Mouse (Mus musculus) forebrain, embryonic 13.5 days (tissue): ENCODE measurements around the gene Gm20388. TPM values are rescaled to one million over a fixed set of nuclear protein-coding genes. Genes with fewer than 3 reads are reported as not detected.

Experiments used
- ATAC-seq: fragments of 200-750 bp; cut with Nextera tagmentation; 2 replicates; pipeline ENCODE4 v1.8.0; 2017
- H3K27ac ChIP-seq: fragments of 300-500 bp; sonication (generic); 2 replicates; pipeline ENCODE4 v1.5.1; 2015; ENCODE audit warnings: inconsistent platforms, mild to moderate bottlenecking, moderate library complexity
- H3K27me3 ChIP-seq: fragments of 300-500 bp; sonication (generic); 2 replicates; pipeline ENCODE4 v1.6.1; 2015; ENCODE audit warnings: mild to moderate bottlenecking, inconsistent platforms
- H3K36me3 ChIP-seq: fragments of 300-500 bp; sonication (generic); 2 replicates; pipeline ENCODE4 v1.6.1; 2015; ENCODE audit warnings: mild to moderate bottlenecking, inconsistent platforms; ENCODE audit not compliant: poor library complexity, severe bottlenecking
- H3K4me1 ChIP-seq: fragments of 300-500 bp; sonication (generic); 2 replicates; pipeline ENCODE4 v1.6.1; 2015; ENCODE audit warnings: inconsistent platforms
- H3K4me2 ChIP-seq: fragments of 300-500 bp; sonication (generic); 2 replicates; pipeline ENCODE4 v1.6.1; 2015; ENCODE audit warnings: inconsistent platforms, mild to moderate bottlenecking, moderate library complexity
- H3K4me3 ChIP-seq: fragments of 300-500 bp; sonication (generic); 2 replicates; pipeline ENCODE4 v1.5.1; 2015; ENCODE audit warnings: mild to moderate bottlenecking, inconsistent platforms
- H3K9ac ChIP-seq: fragments of 300-500 bp; sonication (generic); 2 replicates; pipeline ENCODE4 v1.6.1; 2015; ENCODE audit warnings: mild to moderate bottlenecking, inconsistent platforms
- H3K9me3 ChIP-seq: fragments of 300-500 bp; sonication (generic); replicated peaks from 2 replicates; pipeline ENCODE4 v1.6.1; 2016; ENCODE audit warnings: inconsistent platforms
- WGBS: fragments of 180-500 bp; shearing (Covaris S2); methylation state at CpG from one replicate; pipeline ENCODE4 v1.1.7; 2015; 5-methylcytosine and 5-hydroxymethylcytosine counted together
- polyA plus RNA-seq: library from polyadenylated mRNA; unstranded; fragments of >200 nt; fragmentation: Nextera tagmentation; extraction: Ambion mirVana; gene quantifications from 2 replicates; pipeline ENCODE4 v1.2.1, GENCODE M21; 2015

Gene Gm20388
- polyA plus RNA-seq, 1 experiment from 2014 or later: 5.6 TPM

DNA sequence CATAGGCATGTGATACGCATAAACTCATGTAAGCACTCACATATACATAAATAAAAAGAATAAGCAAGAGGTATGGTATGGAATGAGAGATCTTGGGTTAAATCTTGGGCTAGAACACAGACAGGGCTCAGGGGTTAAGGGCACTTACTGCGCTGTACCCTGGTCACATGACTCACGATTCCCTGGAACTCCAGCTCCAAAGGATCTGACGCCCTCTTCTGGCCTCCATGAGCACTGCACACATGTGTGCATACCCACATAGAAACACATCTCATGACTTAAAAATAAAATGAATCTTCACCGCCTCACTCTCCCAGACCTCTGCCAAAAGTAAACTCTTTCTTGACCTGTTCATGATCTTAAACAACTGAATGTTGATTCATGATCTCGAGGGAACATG is 1587.0 kb downstream of the Gm20388 start:
- Histone ChIP-seq H3K4me1 (peaks cover 2% of the 10 kb centered on the region), H3K9me3 (no peaks in the 10 kb centered on the region), H3K9ac (no peak overlapping the region), H3K4me3 (no peak overlapping the region), H3K27ac (no peak overlapping the region), H3K36me3 (no peaks in the 10 kb centered on the region), H3K27me3 (no peaks in the 10 kb centered on the region), H3K4me2 (no peak overlapping the region)
- 86% methylated on average over 6 of the region's 6 CpGs for WGBS
- ATAC-seq: no peak

DNA sequence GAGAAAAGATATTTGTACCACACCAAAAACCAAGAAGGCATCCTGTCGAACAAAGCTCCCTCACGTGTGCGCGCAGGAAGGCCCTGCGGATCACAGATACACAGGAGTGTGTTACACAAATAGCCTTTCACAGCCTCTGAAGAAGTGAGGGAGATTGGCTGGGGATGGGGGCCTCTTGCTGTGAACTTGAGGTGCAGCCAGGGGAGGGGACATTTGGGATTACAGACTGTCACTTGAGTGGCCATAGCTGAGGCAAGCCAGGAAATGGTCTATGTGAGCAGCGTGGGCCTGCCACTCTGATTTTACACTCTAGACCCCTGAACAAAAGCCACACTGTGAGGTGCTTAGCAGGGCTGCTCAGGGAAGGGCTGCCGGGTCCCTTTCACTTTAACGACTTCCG is 1601.1 kb downstream of the Gm20388 start:
- Histone ChIP-seq H3K9ac (no peak overlapping the region), H3K36me3 (no peaks in the 10 kb centered on the region), H3K4me2 (no peak overlapping the region), H3K4me3 (no peak overlapping the region), H3K4me1 (no peaks in the 10 kb centered on the region), H3K27ac (no peak overlapping the region), H3K27me3 (peaks cover 41% of the 10 kb centered on the region), H3K9me3 (no peaks in the 10 kb centered on the region)
- ATAC-seq: no peak
- 53% methylated on average over 9 of the region's 9 CpGs for WGBS

DNA sequence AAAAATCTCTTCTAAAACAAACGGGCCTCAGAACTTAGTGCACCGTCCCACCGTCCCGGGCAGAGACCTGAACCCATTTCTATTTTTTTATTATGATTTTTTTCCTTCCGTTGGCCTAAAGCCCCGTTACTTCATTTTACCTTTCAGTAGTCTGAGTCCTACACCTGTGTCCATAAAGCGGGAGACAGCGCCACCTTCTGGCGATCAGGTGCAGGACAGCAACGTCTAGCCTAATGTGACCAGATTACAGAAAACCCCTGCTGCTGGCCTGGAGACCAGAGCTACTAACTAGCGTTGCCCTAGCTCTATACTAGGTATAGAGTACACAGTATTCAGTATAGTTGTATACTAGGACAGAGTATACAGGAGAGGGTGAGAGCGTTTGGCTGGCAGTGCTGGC is 1602.8 kb downstream of the Gm20388 start:
- H3K27ac ChIP-seq: no peak overlapping the region
- peaks cover 41% of the 10 kb centered on the region for H3K27me3 ChIP-seq
- 9% methylated on average over 12 of the region's 12 CpGs for WGBS
- no peak overlapping the region for H3K4me3 ChIP-seq
- no peaks in the 10 kb centered on the region for H3K9me3 ChIP-seq
- H3K4me1 ChIP-seq: no peaks in the 10 kb centered on the region
- no peaks in the 10 kb centered on the region for H3K36me3 ChIP-seq
- 0 out of 2 replicates have a peak, but pooled peaks have one; percentile 57 for ATAC-seq
- H3K4me2 ChIP-seq: no peak overlapping the region
- H3K9ac ChIP-seq: no peak overlapping the region

DNA sequence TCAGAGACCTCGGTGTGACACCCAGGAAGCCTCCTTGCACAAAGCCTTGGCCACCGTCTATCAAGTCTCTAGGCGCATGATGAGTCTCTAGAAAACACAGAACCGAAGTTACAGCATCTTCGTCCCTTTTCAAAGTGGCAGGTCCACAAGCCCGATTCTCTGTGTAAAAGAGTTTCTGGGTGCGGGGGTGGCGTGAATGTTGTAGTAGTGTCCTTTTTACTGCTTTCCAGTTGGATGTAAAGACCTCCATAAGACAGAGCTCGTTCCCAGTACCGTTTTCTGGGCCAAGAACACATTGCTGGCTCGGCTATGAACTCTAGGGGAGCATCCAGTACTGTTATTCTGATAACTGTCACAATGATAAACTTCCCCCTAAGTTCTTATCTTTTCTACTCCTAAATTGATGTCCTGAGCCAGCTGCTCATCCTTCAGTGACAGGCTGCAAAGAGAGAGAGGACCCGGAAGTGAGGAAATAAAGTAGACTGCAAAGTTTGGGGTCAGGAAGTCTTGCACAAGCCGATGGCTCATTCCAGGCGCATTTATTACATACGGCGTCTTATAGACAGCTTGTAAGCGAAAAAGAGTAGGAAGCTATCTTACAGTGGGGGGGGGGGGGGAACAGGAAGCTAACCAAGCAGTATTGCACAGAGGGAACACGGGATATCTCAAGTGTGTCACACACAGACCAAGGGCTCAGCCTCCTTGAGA is 1614.6 kb downstream of the Gm20388 start:
- Histone ChIP-seq H3K4me3 (no peak overlapping the region), H3K4me2 (no peak overlapping the region), H3K27ac (no peak overlapping the region), H3K9ac (no peak overlapping the region), H3K27me3 (peaks cover 3% of the 10 kb centered on the region; the same call in 1 of the 2 replicates), H3K36me3 (no peaks in the 10 kb centered on the region), H3K9me3 (no peaks in the 10 kb centered on the region), H3K4me1 (no peaks in the 10 kb centered on the region)
- no peak for ATAC-seq
- 81% methylated on average over 18 of the region's 18 CpGs for WGBS

DNA sequence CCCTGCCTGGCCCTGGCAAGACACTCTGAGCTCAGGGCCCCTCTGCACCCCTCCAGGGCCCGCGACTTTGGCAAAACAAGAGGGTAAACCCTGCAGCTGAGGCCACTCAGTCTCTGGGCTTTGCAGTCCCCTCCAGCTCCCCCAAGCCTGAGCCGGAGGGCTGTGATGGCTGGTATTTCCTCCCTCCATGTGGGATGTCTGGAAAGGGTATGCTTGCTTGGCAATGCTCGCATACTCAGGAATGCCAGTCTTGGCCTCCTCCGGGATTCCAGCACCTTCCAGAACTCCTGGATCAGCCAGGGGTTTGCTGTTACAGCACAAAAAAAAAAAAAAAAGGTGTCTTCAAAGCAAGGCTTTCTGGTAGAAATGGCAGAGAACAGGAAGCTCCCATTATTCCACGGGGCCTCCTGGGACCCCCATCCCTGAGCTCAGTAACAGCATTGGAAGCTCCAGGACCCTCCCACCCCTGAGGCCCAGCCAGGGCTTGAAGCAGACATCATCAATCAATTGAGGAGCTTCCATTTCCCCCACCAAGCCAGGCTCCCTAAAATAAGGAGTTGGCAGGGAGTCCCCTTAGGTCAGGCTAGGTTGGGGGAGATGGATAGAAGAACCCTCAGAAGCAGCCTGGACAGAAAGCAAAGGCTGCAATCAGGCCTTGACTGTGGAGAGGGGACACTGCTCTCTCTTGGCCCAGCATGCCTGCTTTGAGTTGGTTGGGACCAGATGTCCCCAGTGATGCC is 1616.3 kb downstream of the Gm20388 start:
- H3K27me3 ChIP-seq: peaks cover 3% of the 10 kb centered on the region; the same call in 1 of the 2 replicates
- no peak overlapping the region for H3K9ac ChIP-seq
- WGBS: 77% methylated on average over 6 of the region's 6 CpGs
- H3K36me3 ChIP-seq: no peaks in the 10 kb centered on the region
- H3K4me1 ChIP-seq: no peaks in the 10 kb centered on the region
- H3K4me2 ChIP-seq: no peak overlapping the region
- no peaks in the 10 kb centered on the region for H3K9me3 ChIP-seq
- no peak overlapping the region for H3K4me3 ChIP-seq
- no peak for ATAC-seq
- no peak overlapping the region for H3K27ac ChIP-seq

DNA sequence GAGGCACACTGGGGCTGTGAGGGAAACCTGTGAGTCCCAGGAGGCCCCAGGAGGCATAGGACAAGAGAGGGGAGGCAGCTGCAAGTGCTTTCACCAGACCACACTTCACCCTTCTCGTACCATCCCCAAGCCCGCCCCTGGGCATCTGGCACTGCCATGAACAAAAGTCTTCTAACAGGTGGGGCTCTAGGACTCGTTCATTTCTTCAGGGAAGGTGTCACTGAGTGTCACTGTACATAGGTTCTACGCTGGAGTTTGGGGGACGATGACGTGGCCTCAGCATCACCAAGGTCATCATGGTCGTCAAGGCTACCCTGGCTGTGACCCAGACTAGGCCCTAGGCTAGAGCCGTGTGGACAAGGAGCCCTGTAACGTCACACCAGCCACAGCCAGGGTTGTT is 1617.1 kb downstream of the Gm20388 start:
- Histone ChIP-seq H3K27me3 (peaks cover 3% of the 10 kb centered on the region; the same call in 1 of the 2 replicates), H3K9ac (no peak overlapping the region), H3K27ac (no peak overlapping the region), H3K9me3 (no peaks in the 10 kb centered on the region), H3K4me1 (no peaks in the 10 kb centered on the region), H3K4me3 (no peak overlapping the region), H3K36me3 (no peaks in the 10 kb centered on the region), H3K4me2 (no peak overlapping the region)
- WGBS: 83% methylated on average over 9 of the region's 9 CpGs
- no peak for ATAC-seq

DNA sequence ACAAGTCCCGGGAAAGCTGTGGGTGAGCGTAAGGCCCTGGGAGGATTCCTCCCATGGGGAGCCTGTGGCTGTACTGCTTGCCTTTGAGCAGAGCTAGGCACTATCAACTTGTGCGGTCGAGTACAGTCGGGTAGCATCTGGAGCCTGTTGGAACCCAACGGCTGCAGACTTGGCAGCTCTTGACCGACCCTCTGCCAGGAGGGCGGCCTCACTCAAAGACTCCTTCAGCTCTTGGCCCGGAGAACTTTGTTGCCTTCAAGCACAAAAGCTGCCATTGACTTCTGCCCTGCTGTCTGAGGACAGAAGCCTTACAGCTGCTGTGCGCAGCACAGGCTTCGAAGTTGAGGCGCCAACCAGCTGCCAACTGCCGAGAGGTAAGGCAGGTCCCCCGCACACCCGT is 1618.1 kb downstream of the Gm20388 start:
- Histone ChIP-seq H3K4me2 (no peak overlapping the region), H3K9ac (no peak overlapping the region), H3K9me3 (no peaks in the 10 kb centered on the region), H3K27me3 (peaks cover 3% of the 10 kb centered on the region; the same call in 1 of the 2 replicates), H3K4me1 (no peaks in the 10 kb centered on the region), H3K4me3 (no peak overlapping the region), H3K27ac (no peak overlapping the region), H3K36me3 (no peaks in the 10 kb centered on the region)
- WGBS: 92% methylated on average over 15 of the region's 15 CpGs
- ATAC-seq: no peak

DNA sequence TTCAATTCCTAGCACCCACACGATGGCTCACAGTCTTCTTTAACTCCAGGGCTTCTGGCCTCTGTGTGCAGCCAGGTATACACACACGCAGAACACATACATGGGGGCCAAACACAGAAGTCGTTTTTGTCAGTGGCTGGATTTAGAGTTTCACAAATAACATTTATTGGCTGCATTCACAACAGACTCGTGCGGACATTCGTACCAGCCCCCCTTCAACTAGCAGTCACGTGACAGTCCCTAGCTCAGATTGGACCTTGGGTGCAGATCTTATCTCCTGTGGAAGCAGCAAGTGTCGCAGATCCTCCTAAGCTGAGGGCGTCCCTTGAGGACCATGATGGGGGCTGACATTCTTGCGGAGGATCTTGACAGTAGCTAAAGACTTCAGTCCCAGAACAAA is 1620.0 kb downstream of the Gm20388 start:
- H3K36me3 ChIP-seq: no peaks in the 10 kb centered on the region
- no peak for ATAC-seq
- 87% methylated on average over 10 of the region's 10 CpGs for WGBS
- H3K4me2 ChIP-seq: no peak overlapping the region
- H3K9ac ChIP-seq: no peak overlapping the region
- no peak overlapping the region for H3K27ac ChIP-seq
- H3K27me3 ChIP-seq: no peaks in the 10 kb centered on the region
- no peaks in the 10 kb centered on the region for H3K4me1 ChIP-seq
- H3K4me3 ChIP-seq: no peak overlapping the region
- H3K9me3 ChIP-seq: no peaks in the 10 kb centered on the region

DNA sequence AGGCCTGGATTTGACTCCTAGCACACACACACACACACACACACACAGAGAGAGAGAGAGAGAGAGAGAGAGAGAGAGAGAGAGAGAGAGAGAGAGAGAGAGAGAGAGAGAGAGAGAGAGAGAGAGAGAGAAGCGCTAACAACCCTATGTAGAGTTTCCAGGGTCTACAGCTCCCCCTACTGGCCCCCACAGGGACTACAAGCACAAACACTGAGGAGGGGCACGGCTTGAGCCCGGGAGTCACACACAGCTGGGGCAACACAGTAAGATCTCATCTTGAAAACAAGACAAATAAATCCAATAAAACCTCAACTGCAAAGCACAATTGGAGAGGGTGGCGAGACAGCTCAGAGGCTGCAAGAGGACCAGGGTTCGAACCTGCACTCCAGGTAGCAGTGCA is 1621.7 kb downstream of the Gm20388 start:
- 56% methylated on average over 5 of the region's 5 CpGs for WGBS
- no peak for ATAC-seq

DNA sequence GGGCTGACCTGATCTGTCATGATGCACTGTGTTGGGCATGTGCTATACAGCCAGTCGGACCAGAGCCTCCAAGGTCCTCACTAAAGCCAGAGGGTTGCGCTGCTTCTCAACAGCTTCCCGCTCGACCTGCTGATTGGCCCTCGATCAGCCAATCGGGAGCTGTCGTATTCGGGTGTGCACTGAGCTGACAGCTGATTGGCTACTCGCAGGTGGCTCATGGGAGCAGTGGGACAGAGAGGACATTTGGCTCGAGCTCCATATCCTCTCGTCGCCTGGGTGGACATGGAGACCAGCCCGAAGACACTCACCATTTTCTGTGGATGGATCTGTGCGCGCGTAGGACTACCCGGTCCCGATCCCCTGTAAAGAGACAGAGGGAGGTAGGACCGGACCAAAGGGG is 1631.2 kb downstream of the Gm20388 start:
- H3K36me3 ChIP-seq: no peaks in the 10 kb centered on the region
- no peaks in the 10 kb centered on the region for H3K4me1 ChIP-seq
- H3K27me3 ChIP-seq: no peaks in the 10 kb centered on the region
- no peak overlapping the region for H3K27ac ChIP-seq
- ATAC-seq: no peak
- H3K9me3 ChIP-seq: no peaks in the 10 kb centered on the region
- no peak overlapping the region for H3K9ac ChIP-seq
- 84% methylated on average over 19 of the region's 19 CpGs for WGBS
- H3K4me2 ChIP-seq: no peak overlapping the region
- no peak overlapping the region for H3K4me3 ChIP-seq

More for the DNA sequence above, 1621.7 kb downstream of the Gm20388 start:
- Histone ChIP-seq H3K27ac (no peak overlapping the region), H3K4me2 (no peak overlapping the region), H3K9me3 (no peaks in the 10 kb centered on the region), H3K4me3 (no peak overlapping the region), H3K9ac (no peak overlapping the region), H3K4me1 (no peaks in the 10 kb centered on the region), H3K27me3 (no peaks in the 10 kb centered on the region), H3K36me3 (no peaks in the 10 kb centered on the region)

DNA sequence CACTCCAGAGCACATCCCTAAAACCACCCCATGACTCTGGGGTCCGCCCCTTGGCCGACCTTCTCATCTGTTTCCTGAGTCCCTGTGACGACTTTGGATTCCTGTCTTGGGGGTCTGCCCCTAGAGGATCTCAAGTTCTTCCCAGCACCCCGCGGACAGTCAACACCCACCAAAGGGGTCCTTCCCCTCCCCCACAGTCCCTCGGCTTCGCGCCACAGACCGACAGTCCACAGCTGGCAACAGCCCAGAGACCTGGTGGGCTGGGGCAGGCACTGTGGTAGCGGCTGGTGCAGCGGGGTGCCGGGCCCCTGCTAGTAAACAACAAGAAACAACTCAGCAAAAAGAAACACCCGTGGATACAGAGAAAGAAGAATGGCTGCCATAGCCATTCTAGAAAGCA is 1632.3 kb downstream of the Gm20388 start:
- no peak for ATAC-seq
- 71% methylated on average over 13 of the region's 13 CpGs for WGBS
- no peaks in the 10 kb centered on the region for H3K27me3 ChIP-seq

DNA sequence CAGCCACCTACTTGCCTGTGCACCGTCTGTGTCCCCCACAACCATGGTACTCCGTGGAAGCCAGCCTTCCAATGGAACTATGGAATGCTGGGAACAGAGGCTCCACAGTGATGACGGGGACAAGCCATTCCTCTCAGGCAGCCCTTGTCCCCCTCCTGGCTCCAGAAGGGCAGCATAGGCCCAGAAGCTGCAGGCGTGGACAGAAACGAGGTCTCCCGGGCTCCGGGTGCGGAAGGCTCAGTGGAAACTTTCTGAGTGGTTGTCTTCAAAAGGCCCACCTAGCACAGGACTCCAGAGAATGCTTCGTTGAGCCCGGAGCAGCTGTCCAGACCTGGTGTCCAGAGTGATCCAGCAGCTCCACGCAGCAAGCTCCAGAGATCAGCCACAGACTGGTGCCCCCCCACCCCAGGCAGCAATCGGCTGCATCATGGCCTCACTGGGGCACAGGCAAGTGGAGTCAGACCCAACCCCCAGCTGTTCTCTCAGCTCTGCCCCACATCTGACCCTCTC is 1633.7 kb downstream of the Gm20388 start, which contains the start of gene 1700018B08Rik:
Gene 1700018B08Rik (minus strand): TSS at position 45 of the 510 bp plus-strand sequence.
- Histone ChIP-seq H3K27ac (no peak within 1 kb of the TSS), H3K4me3 (no peak within 1 kb of the TSS), H3K4me1 (0 out of 2 replicates have a peak, but pooled peaks cover 2% of the 10 kb centered on the region), H3K4me2 (no peak within 1 kb of the TSS), H3K9me3 (no peaks in the 10 kb centered on the region), H3K27me3 (no peaks in the 10 kb centered on the region), H3K9ac (no peak within 1 kb of the TSS), H3K36me3 (peaks cover 3% of the 10 kb centered on the region)
- 93% methylated on average over 12 of the region's 12 CpGs for WGBS
- no peak for ATAC-seq

More for the DNA sequence above, 1632.3 kb downstream of the Gm20388 start:
- H3K27ac ChIP-seq: no peak overlapping the region
- no peak overlapping the region for H3K9ac ChIP-seq
- no peak overlapping the region for H3K4me3 ChIP-seq
- H3K9me3 ChIP-seq: no peaks in the 10 kb centered on the region
- no peaks in the 10 kb centered on the region for H3K36me3 ChIP-seq
- no peak overlapping the region for H3K4me2 ChIP-seq
- 0 out of 2 replicates have a peak, but pooled peaks cover 2% of the 10 kb centered on the region for H3K4me1 ChIP-seq
